Mouse (Mus musculus): ENCODE measurements around the gene Slc9a3r2. TPM values are rescaled to one million over a fixed set of nuclear protein-coding genes. Genes with fewer than 3 reads are reported as not detected.

Slc9a3r2 gene
- polyA plus RNA-seq, 1 experiment from 2014 or later = 38.0 TPM

DNA sequence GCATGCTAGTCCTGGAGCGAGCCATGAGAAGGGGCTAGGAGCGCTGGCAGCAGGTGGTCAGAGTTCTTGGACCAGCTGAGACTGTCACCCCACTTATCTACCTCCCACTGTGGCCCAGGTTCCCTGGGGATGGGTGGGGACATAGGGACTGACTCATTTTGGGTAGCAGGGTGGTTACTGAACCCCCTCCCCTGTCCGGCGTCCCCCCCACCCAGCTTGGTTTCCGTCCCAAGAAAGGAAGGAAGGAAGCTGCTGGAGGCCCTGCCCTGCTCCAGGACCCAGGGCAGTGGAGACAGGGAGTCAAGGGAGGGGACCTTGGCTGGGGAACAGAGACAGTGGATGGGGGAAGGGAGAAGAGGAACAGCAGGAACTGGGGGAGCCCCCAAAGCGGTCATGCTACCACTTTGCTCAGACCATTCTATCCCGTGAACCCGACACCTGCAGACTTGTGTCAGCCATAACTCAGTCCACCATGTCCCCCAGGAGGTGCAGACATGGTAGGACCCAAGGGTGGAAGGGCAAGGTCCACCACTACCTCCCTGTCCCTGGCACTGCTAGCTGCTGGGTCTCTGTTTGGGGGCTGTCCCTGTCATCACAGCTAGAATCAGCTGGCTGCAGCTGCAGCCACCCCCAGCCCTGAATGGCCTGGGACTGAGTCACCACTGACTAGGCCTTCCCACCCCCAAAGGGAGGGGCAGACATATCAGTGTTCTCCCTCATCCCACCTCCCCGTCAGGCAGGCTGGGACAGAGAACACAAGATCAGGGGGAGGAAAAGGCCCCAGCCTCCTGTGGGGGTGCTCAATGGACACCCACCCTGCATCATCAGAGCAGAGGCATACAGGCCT is 5.0 kb downstream of the Slc9a3r2 start:
- Histone ChIP-seq H3K27me3 (ENCODE audit: control insufficient read depth, insufficient read depth, low read length) (no peaks in the 10 kb centered on the region), H3K9me3 (ENCODE audit: control insufficient read depth, low read length) (no peaks in the 10 kb centered on the region), H3K4me1 (replicated peaks; ENCODE audit: control insufficient read depth, insufficient read depth) (no peaks in the 10 kb centered on the region; the same call in 1 of the 2 replicates), H3K4me2 (replicated peaks; ENCODE audit: low read depth) (peak overlapping the region; percentile 12; the same call in 1 of the 2 replicates), H3K9ac (ENCODE audit: low read length) (0 out of 2 replicates have a peak overlapping the region, but pooled peaks have one; percentile 5), H3K27ac (replicated peaks) (peak overlapping the region; percentile 84), H3K4me3 (ENCODE audit: low read depth, low read length) (no peak overlapping the region), H3K36me3 (ENCODE audit: control insufficient read depth, insufficient read depth, low read length) (no peaks in the 10 kb centered on the region)
- no peak for DNase-seq (ENCODE audit: low spot score)
- WGBS = 52% methylated on average over 7 of the region's 9 CpGs
- peak; percentile 41 for ATAC-seq (ENCODE audit: low FRiP score, low TSS enrichment)
- no peak for TF ChIP-seq EP300 (optimal IDR thresholded peaks at IDR 0.05)
- TF ChIP-seq CTCF (IDR thresholded peaks at IDR 0.05; ENCODE audit: low read depth) = no peak

DNA sequence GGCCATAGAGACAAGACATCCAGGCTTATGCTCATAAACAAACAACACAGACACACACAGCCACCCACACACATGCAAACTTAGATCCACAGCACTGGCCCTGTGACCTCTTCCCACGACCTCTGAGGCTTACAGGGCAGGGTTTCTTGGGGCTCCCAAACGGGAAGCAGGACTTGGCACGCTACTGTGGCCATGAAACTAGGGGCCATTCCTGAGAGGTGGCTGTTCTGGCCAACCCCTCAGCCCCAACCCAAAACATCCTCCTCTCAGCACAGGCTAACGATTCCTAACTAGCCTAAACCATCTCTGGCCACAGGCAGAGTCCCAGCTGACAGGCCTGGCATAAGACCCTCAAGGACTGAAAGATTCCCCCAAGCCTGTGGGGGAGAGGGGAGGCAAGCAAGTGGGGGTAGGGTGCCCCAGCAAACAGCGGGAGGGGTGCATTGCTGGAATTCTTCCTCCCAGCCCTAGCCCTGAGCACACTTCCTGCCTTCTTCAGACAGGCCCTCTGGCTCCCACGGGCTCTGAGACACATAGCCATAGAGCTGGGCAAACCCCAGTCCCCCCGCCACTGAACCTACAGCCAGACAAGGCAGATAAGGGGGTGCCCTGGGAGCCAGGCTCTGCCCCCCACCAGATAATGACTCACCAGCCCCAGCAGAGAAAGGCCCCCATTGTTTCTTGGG is 6.0 kb downstream of the Slc9a3r2 start:
- ATAC-seq (ENCODE audit: low FRiP score, low TSS enrichment) (peak; percentile 22; the same call in 1 of the 2 replicates), DNase-seq (ENCODE audit: low spot score) (no peak)
- Histone ChIP-seq H3K9ac (ENCODE audit: low read length) (peak overlapping the region; percentile 13; the same call in 1 of the 2 replicates), H3K36me3 (ENCODE audit: control insufficient read depth, insufficient read depth, low read length) (no peaks in the 10 kb centered on the region), H3K27ac (replicated peaks) (peak overlapping the region; percentile 84), H3K4me3 (ENCODE audit: low read depth, low read length) (no peak overlapping the region), H3K4me1 (replicated peaks; ENCODE audit: control insufficient read depth, insufficient read depth) (no peaks in the 10 kb centered on the region; the same call in none of the 2 replicates), H3K4me2 (replicated peaks; ENCODE audit: low read depth) (peak overlapping the region; percentile 12; the same call in 1 of the 2 replicates), H3K9me3 (ENCODE audit: control insufficient read depth, low read length) (no peaks in the 10 kb centered on the region), H3K27me3 (ENCODE audit: control insufficient read depth, insufficient read depth, low read length) (no peaks in the 10 kb centered on the region)
- 43% methylated on average over 7 of the region's 7 CpGs for WGBS
- TF ChIP-seq EP300 (optimal IDR thresholded peaks at IDR 0.05) (no peak), CTCF (IDR thresholded peaks at IDR 0.05; ENCODE audit: low read depth) (no peak)

DNA sequence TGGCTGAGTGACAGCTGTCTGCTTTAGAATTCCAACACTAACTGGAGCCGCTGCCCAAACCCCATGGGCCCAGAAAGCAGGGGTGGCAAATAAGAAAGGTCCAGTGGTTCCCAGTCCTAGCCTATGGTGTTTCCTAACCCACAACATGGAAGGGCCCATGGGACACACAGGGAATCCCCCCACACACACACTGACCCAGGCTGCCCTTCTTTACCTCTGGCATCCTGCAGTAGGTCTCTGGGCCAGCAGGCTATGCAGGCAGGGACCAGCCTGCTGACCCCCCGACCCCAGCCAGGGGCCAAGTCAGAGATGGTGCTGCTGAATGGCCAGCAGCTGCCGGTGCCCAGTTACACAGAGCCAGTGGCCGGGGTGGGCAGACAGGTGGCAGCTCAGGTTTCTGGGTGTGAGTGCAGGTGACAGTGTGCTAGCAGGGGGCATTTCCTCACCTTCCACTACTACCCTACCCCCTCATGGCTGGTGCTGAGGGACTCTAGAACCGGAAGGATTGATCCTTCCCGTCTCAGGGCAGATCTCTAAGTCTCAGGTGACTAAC is 7.3 kb downstream of the Slc9a3r2 start:
- 74% methylated on average over 6 of the region's 6 CpGs for WGBS
- no peak overlapping the region for H3K4me2 ChIP-seq (replicated peaks; ENCODE audit: low read depth)

GRCm38 (mm10) chr17:24641944-24642343 is 8.2 kb downstream of the Slc9a3r2 start:
- DNase-seq (ENCODE audit: low spot score) = no peak
- H3K4me2 ChIP-seq (replicated peaks; ENCODE audit: low read depth) = no peak overlapping the region
- no peak overlapping the region for H3K4me3 ChIP-seq (ENCODE audit: low read depth, low read length)
- no peak for ATAC-seq (ENCODE audit: low FRiP score, low TSS enrichment)
- H3K9ac ChIP-seq (ENCODE audit: low read length) = no peak overlapping the region
- TF ChIP-seq CTCF (IDR thresholded peaks at IDR 0.05; ENCODE audit: low read depth) (no peak), EP300 (optimal IDR thresholded peaks at IDR 0.05) (no peak)
- peaks cover 3% of the 10 kb centered on the region; the same call in 1 of the 2 replicates for H3K36me3 ChIP-seq (ENCODE audit: control insufficient read depth, insufficient read depth, low read length)
- no peaks in the 10 kb centered on the region for H3K27me3 ChIP-seq (ENCODE audit: control insufficient read depth, insufficient read depth, low read length)
- no peak overlapping the region for H3K27ac ChIP-seq (replicated peaks)
- H3K9me3 ChIP-seq (ENCODE audit: control insufficient read depth, low read length) = no peaks in the 10 kb centered on the region
- H3K4me1 ChIP-seq (replicated peaks; ENCODE audit: control insufficient read depth, insufficient read depth) = no peaks in the 10 kb centered on the region; the same call in none of the 2 replicates
- 92% methylated on average over 14 of the region's 14 CpGs for WGBS

More for the DNA sequence above, 7.3 kb downstream of the Slc9a3r2 start:
- no peak for TF ChIP-seq CTCF (IDR thresholded peaks at IDR 0.05; ENCODE audit: low read depth)
- no peak for TF ChIP-seq EP300 (optimal IDR thresholded peaks at IDR 0.05)
- ATAC-seq (ENCODE audit: low FRiP score, low TSS enrichment) (no peak), DNase-seq (ENCODE audit: low spot score) (no peak)
- Histone ChIP-seq H3K27me3 (ENCODE audit: control insufficient read depth, insufficient read depth, low read length) (no peaks in the 10 kb centered on the region), H3K9me3 (ENCODE audit: control insufficient read depth, low read length) (no peaks in the 10 kb centered on the region), H3K4me3 (ENCODE audit: low read depth, low read length) (no peak overlapping the region), H3K9ac (ENCODE audit: low read length) (no peak overlapping the region), H3K36me3 (ENCODE audit: control insufficient read depth, insufficient read depth, low read length) (peaks cover 3% of the 10 kb centered on the region; the same call in 1 of the 2 replicates), H3K4me1 (replicated peaks; ENCODE audit: control insufficient read depth, insufficient read depth) (no peaks in the 10 kb centered on the region; the same call in none of the 2 replicates), H3K27ac (replicated peaks) (no peak overlapping the region)

- WGBS = 95% methylated on average over 15 of the region's 15 CpGs
- Histone ChIP-seq H3K27me3 (ENCODE audit: control insufficient read depth, insufficient read depth, low read length) (no peaks in the 10 kb centered on the region), H3K4me1 (replicated peaks; ENCODE audit: control insufficient read depth, insufficient read depth) (no peaks in the 10 kb centered on the region; the same call in none of the 2 replicates), H3K27ac (replicated peaks) (0 out of 2 replicates have a peak overlapping the region, but pooled peaks have one; percentile 78), H3K9ac (ENCODE audit: low read length) (no peak overlapping the region), H3K9me3 (ENCODE audit: control insufficient read depth, low read length) (no peaks in the 10 kb centered on the region), H3K4me2 (replicated peaks; ENCODE audit: low read depth) (no peak overlapping the region), H3K36me3 (ENCODE audit: control insufficient read depth, insufficient read depth, low read length) (peaks cover 3% of the 10 kb centered on the region; the same call in 1 of the 2 replicates), H3K4me3 (ENCODE audit: low read depth, low read length) (no peak overlapping the region)
- ATAC-seq (ENCODE audit: low FRiP score, low TSS enrichment) (no peak), DNase-seq (ENCODE audit: low spot score) (no peak)
- no peak for TF ChIP-seq EP300 (optimal IDR thresholded peaks at IDR 0.05)
- no peak for TF ChIP-seq CTCF (IDR thresholded peaks at IDR 0.05; ENCODE audit: low read depth)
Observed at GRCm38 (mm10) chr17:24640581-24640980, 9.5 kb downstream of the Slc9a3r2 start.

All from stomach, postnatal 0 days (tissue).